Comparison of ENCODE assay signal across 12 mouse cellular contexts in genomic region chr5:120643365-120644085, GRCm38 (mm10). TPM values are rescaled to one million over a fixed set of nuclear protein-coding genes. Genes with fewer than 3 reads are reported as not detected.
DNase-seq lines count a peak whose midpoint lies in the region; ATAC-seq and TF ChIP-seq lines count a peak whose summit lies in the region.
"Had no signal": no experiment of that assay in that cellular context is flagged by ENCODE, and none has a peak within 500 bp of the region (broad histone marks: within the 10 kb centered on the region; RNA-seq: fewer than 3 reads in every experiment).

No protein-coding gene starts in this region.

- H3K36me3 ChIP-seq in kidney, adult 2 months (ENCODE audit: control insufficient read depth, insufficient read depth, low read length): no peaks in the 10 kb centered on the region
- H3K36me3 ChIP-seq in kidney, embryonic 16.5 days (ENCODE audit: insufficient read depth, low read length): no peaks in the 10 kb centered on the region
- H3K36me3 ChIP-seq: intestine, embryonic 15.5 days; limb, embryonic 15.5 days; midbrain, embryonic 10.5 days had no signal

- in situ Hi-C loops in Patski (cut with MboI; ENCODE audit: low pct_unique_long_range_greater_than_20kb): no loop called here

- H3K27me3 ChIP-seq in kidney, adult 2 months (replicated peaks; ENCODE audit: control insufficient read depth, insufficient read depth, low read length): no peaks in the 10 kb centered on the region
- H3K27me3 ChIP-seq in kidney, embryonic 16.5 days (ENCODE audit: insufficient read depth, low read length): peaks cover 4% of the 10 kb centered on the region
- no peaks in the 10 kb centered on the region for H3K27me3 ChIP-seq in Patski

- 30% methylated on average over 14 of the region's 14 CpGs for WGBS in kidney, adult 2 months
- WGBS in kidney, embryonic 16.5 days: 56% methylated on average over 14 of the region's 14 CpGs

- H3K4me2 ChIP-seq in kidney, embryonic 16.5 days (replicated peaks; ENCODE audit: low read depth, low read length): no peak overlapping the region
- H3K4me2 ChIP-seq: intestine, embryonic 15.5 days; limb, embryonic 15.5 days had no signal

- CTCF ChIA-PET in Patski (lab: Charles Lee): interaction anchor here (1.2 to 2.5 kb wide), 2 partner anchors 12 to 23 kb away, joined by 5 to 15 read pairs; no protein-coding TSS in a partner anchor

- no peaks in the 10 kb centered on the region for H3K9me3 ChIP-seq in kidney, embryonic 16.5 days (ENCODE audit: low read length)
- H3K9me3 ChIP-seq: intestine, embryonic 15.5 days; limb, embryonic 15.5 days; midbrain, embryonic 10.5 days had no signal

- peak; percentile 56 for DNase-seq in kidney, adult 2 months
- no peak for DNase-seq in Patski (ENCODE audit: low read depth, low spot score)
- peak; percentile 68 to 71 for DNase-seq in cerebellum, adult 18-20 months
- peak; percentile 42 to 65 for DNase-seq in kidney, postnatal 36 days
- DNase-seq in gastrocnemius, adult 18-20 months (ENCODE audit: low spot score): no peak
- no peak for DNase-seq in gastrocnemius, postnatal 36 days
- no peak for DNase-seq in frontal cortex, postnatal 10 days (ENCODE audit: low spot score in 2 of 2)

- no peak for TF ChIP-seq POLR2A in kidney, adult 2 months (IDR thresholded peaks at IDR 0.05; ENCODE audit: low read depth, low read length)

- POLR2A ChIA-PET in Patski (lab: Charles Lee): no interaction called here

- intact Hi-C loops in gastrocnemius, postnatal 36 days (cut with DNase I): no loop called here

- no peak overlapping the region for H3K4me3 ChIP-seq in kidney, adult 2 months (ENCODE audit: insufficient read depth, low read depth, low read length)
- H3K4me3 ChIP-seq in kidney, embryonic 16.5 days (ENCODE audit: low read length): no peak overlapping the region
- H3K4me3 ChIP-seq: intestine, embryonic 15.5 days; limb, embryonic 15.5 days; midbrain, embryonic 10.5 days had no signal

- H3K27ac ChIP-seq in kidney, adult 2 months (ENCODE audit: insufficient read depth, low read depth, low read length): no peak overlapping the region
- no peak overlapping the region for H3K27ac ChIP-seq in kidney, embryonic 16.5 days (ENCODE audit: low read length)
- H3K27ac ChIP-seq: intestine, embryonic 15.5 days; limb, embryonic 15.5 days; midbrain, embryonic 10.5 days had no signal

- no peak for TF ChIP-seq CTCF in kidney, adult 2 months (conservative IDR thresholded peaks at IDR 0.05; ENCODE audit: insufficient read depth, insufficient read length, low read depth, low read length)
- no peak for TF ChIP-seq CTCF in Patski (IDR thresholded peaks at IDR 0.05)

- H3K4me1 ChIP-seq in kidney, adult 2 months (ENCODE audit: control insufficient read depth, insufficient read depth, low read length): peaks cover 4% of the 10 kb centered on the region; the same call in 1 of the 2 replicates
- H3K4me1 ChIP-seq in kidney, embryonic 16.5 days (ENCODE audit: insufficient read depth, low read length): peaks cover 7% of the 10 kb centered on the region

- no peak overlapping the region for H3K9ac ChIP-seq in kidney, embryonic 16.5 days (replicated peaks; ENCODE audit: low read length)
- H3K9ac ChIP-seq: intestine, embryonic 15.5 days; limb, embryonic 15.5 days had no signal

- ATAC-seq in kidney, embryonic 16.5 days (ENCODE audit: low FRiP score, low TSS enrichment): no peak
- peak; percentile 29 for ATAC-seq in Patski
- ATAC-seq: intestine, embryonic 15.5 days had no signal

RNA-seq across cellular contexts. Expression of gene Rasal1, which starts 5.1 kb away (rescaled TPM):
- 2.3 and 3.4 TPM in 2 replicates for polyA plus RNA-seq in kidney, adult 2 months (2012; rRNA removed)
- polyA plus RNA-seq in kidney, embryonic 16.5 days (2015; fragmentation: Nextera tagmentation; extraction: Ambion mirVana): 0.66 and 0.70 TPM in 2 replicates
- 0.15 TPM for polyA plus RNA-seq in Patski (2021)
- not detected for total RNA-seq in gastrocnemius, adult 18-20 months (2021)
- total RNA-seq in gastrocnemius, postnatal 36 days (2021): not detected

RNA-seq across cellular contexts. Expression of gene Cfap73, which starts 9.5 kb away (rescaled TPM):
- polyA plus RNA-seq in kidney, adult 2 months (2012; rRNA removed): not detected in 2 replicates
- not detected in 2 replicates for polyA plus RNA-seq in kidney, embryonic 16.5 days (2015; fragmentation: Nextera tagmentation; extraction: Ambion mirVana)
- polyA plus RNA-seq in Patski (2021): 0.10 TPM
- not detected for total RNA-seq in gastrocnemius, adult 18-20 months (2021)
- total RNA-seq in gastrocnemius, postnatal 36 days (2021): not detected
- total RNA-seq: ES-E14 had no signal
- polyA plus RNA-seq: intestine, embryonic 15.5 days; limb, embryonic 15.5 days; midbrain, embryonic 10.5 days had no signal

RNA-seq across cellular contexts. Expression of gene Ddx54, which starts 31.0 kb away (rescaled TPM):
- 29.3 and 31.6 TPM in 2 replicates for polyA plus RNA-seq in kidney, adult 2 months (2012; rRNA removed)
- polyA plus RNA-seq in kidney, embryonic 16.5 days (2015; fragmentation: Nextera tagmentation; extraction: Ambion mirVana): 53.7 and 54.8 TPM in 2 replicates
- 54.0 TPM for polyA plus RNA-seq in Patski (2021)
- total RNA-seq in gastrocnemius, adult 18-20 months (2021): 10 to 100 TPM; 15.8 to 15.9 TPM
- 10 to 100 TPM; 15.8 to 17.7 TPM for total RNA-seq in gastrocnemius, postnatal 36 days (2021)

RNA-seq across cellular contexts. Expression of gene Rita1, which starts 31.1 kb away (rescaled TPM):
- 25.2 and 32.1 TPM in 2 replicates for polyA plus RNA-seq in kidney, adult 2 months (2012; rRNA removed)
- 18.0 and 18.4 TPM in 2 replicates for polyA plus RNA-seq in kidney, embryonic 16.5 days (2015; fragmentation: Nextera tagmentation; extraction: Ambion mirVana)
- polyA plus RNA-seq in Patski (2021): 14.0 TPM
- 1 to 10 TPM; 7.0 to 7.5 TPM for total RNA-seq in gastrocnemius, adult 18-20 months (2021)
- 1 to 10 TPM; 5.6 to 6.8 TPM for total RNA-seq in gastrocnemius, postnatal 36 days (2021)

RNA-seq across cellular contexts. Expression of gene Iqcd, which starts 54.7 kb away (rescaled TPM):
- polyA plus RNA-seq in kidney, adult 2 months (2012; rRNA removed): 2.1 and 2.5 TPM in 2 replicates
- polyA plus RNA-seq in kidney, embryonic 16.5 days (2015; fragmentation: Nextera tagmentation; extraction: Ambion mirVana): 1.5 TPM in 2 replicates
- 10.5 TPM for polyA plus RNA-seq in Patski (2021)
- total RNA-seq in gastrocnemius, adult 18-20 months (2021): not detected
- under 1 TPM in 1 of 2 experiments, not detected in 1; 0.15 TPM for total RNA-seq in gastrocnemius, postnatal 36 days (2021)
- total RNA-seq: ES-E14 had no signal

Comparison
In these comparisons a context has a peak if more than half of its experiments do, and no peak if none do; other contexts are left out.
1. DNase-seq: peak in kidney, adult 2 months (single experiment), cerebellum, adult 18-20 months (2 of 2) and kidney, postnatal 36 days (2 of 2); none in Patski (single experiment), gastrocnemius, adult 18-20 months (single experiment), gastrocnemius, postnatal 36 days (0 of 2) and frontal cortex, postnatal 10 days (0 of 2).